Mouse (Mus musculus) telencephalon, adult 2 months (tissue): Measurements from ENCODE around the gene Cenps.

Experiments used
- DNase-seq: peaks from one replicate; pipeline ENCODE4 v3.0.0-alpha.2; 2011; ENCODE audit warnings: low read depth, low spot score

Cenps gene

DNA sequence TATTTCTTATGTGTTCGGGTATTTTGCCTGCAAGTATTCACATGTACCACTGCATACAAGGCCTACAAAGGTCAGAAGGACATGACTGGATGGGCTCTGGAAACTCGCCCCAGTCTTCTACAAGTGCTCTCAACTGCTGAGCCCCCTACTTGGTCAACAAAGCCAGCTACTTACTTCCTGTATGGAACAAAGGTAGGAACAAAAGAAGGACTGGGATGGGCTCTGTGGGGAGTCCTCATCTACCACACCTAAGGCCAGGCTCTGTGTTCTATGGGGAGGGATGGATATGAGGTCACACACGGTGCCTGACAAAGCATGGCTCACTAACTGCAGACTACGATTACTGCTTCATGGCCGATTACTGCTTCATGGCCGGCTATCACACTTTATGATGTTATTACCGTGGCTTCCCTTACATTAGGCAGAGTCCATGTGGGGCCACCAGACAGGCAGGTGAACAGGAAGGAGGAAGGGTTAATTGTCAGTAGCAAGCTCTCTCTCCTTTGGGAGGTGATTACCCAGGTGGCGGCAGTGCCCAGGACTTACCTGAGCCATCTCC is 20.1 kb upstream of the Cenps start:
- DNase-seq, result no peak

DNA sequence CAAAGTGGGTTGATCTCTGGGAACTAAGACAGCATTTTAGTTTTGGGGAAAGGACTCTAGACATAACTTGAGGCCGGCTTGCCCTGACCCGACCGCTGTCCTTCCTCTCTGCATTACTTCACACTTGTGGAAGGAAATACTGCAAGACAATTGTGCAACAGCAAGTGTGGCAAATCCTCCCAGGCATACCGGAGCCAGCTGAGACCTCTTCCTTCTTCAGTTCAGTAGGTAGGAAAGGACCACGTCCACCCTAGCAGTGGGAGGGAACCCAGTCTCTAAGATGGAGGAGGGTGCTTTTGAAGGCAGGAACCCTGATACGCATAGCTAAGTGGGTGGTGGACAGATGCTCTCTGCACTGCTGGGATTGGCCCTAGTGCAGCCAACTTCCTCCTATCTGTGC is 18.3 kb upstream of the Cenps start:
- no peak for DNase-seq

DNA sequence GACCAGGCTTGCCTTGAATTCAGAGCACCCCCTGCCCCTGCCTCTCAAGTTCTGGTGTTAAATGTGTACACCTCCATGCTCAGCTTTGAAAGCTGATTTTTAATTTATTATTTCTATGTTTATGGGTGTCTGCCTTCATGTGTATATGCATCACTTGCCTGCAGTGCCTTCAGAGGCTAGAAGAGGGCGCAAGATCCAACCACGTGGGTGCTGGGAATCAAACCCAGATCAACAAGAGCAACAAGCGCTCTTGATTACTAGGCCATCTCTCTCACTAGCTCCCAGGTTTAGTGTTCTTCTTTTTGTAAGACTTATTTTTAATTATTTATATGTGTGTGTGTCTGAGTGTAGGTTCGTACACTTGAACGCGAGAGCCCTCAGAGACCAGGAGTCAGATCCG is 17.4 kb upstream of the Cenps start:
- no peak for DNase-seq

DNA sequence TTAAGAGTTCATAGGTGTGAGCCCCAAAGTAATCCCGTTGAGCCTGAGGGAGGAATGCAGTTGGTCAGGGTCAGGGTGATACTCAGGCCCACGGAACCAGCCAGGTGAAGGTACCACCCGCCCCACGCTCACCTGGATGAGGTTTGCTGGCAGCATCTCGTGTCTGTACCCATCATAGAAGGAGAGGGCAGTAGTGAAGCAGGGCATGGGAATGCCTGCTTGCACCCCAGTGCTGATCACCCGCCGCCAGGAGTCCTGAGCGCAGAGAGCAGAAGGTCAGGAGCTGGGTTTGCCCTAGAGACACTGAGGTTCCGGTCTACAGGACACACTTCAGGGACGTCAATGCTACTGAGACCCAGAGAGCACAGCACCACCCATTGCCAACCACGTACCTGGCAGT is 13.3 kb upstream of the Cenps start:
- DNase-seq, result no peak

DNA sequence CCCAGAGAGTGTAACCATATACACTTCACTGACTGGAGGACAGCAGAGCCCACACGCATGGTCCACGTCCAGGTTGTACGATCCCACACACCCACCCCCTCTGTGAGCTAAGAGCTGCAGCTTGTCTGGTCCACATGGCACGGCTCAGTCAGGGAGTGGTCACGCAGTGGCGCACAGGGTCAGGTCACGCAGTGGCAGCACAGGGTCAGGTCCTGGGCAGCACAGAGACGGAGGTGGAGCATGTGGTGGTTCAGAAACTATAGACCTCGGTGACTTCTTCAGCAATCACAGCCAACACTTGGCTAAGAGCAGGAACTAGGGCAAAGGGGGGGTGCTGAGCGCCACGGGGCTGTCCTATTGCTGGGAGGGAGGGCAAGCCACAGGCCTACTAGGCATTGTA is 12.8 kb upstream of the Cenps start:
- DNase-seq, result no peak

DNA sequence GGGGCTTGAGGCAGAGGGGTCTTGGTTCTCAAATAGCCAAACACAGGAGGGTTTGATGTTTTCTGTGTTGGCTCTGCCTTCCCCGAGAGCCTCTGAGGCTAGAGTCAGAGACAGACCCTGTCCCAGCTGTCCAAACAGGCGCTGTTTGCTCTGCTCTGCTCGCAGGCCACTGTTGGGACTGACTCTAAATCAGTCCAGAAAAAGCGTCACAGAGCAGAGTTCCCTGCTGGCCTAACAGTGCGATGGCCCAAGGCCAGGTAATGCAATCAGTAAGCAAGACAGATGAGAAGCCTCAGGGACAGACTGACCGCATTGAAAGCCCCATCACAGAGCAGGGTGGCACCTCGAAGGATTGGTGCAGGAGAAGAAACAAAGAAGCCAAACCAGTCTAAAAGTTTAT is 12.2 kb upstream of the Cenps start:
- no peak for DNase-seq

DNA sequence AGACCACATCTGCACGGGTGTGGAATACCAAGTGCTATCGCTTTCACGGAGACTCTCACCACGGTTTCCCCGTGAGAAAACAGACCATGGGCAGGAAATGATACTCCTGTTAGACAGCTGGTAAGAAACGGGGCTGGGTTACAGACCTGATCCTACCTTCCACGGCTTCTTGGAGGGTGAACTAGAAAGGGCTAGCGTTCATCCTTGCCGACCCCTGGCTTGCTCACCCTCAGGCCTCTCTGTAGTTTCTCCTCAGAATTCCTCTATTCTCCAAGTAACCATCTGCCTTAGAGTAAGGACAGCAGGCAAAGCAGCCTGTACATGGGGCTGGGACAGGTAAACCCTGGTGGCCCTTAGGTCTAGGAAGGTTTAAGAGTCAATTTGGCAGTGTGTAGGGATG is 11.8 kb upstream of the Cenps start:
- DNase-seq, result no peak

DNA sequence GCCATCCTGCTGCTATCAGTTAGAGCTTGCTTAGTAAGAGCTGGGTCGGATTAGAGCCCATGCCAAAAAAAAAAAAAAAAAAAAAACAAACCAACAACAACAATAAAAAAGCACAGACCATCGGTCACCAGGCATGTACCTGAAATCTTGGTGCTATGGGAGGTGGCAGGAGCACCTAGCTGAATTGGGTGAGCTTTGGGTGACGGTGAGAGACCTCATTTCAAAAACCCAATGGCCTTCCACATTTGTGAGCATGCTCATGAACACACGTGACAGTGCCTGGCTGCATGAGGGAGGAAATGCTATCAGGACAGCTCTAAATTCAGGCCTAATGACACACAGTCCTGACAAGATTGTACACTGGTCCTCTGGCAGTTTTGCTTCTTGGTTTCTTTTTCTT is 10.7 kb upstream of the Cenps start:
- no peak for DNase-seq

DNA sequence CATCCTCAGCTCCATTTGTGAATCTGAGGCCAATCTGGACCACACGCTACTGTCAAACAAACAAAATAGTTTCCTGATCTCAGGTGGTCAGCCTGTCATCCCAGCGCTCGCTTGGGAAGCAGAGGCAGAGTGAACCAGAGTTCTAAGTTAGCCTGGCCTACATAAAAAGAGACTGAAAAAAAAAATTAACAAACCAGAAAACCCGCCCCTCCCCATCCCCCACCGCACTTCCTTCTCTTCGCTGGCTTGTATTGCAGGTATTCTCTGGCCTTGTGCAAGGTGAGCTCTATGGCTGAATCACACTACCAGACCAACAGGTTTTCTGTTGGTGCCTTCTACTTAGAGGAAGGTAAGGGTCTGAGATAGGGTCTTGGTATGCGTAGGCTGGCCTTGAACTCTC is 10.1 kb upstream of the Cenps start:
- DNase-seq, result no peak

DNA sequence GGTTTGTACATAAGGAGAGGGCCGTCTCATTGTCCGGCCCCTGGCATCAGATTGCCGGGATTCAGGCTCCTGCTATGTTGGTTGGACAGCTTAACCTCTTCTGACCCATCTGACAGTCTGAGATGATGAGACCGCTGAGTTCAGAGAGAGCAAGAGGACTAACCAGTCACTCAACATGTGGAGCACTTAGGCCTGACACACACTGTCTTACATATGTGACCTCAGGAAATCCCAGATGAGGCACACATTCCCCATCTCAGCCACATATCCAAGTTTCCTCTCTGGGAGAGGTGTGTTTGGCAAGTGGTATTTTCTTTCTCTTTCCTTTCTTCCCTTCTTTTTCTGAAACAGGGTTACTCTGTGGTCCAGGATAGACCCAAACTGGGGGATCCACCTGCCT is 7.7 kb upstream of the Cenps start:
- DNase-seq, result no peak

DNA sequence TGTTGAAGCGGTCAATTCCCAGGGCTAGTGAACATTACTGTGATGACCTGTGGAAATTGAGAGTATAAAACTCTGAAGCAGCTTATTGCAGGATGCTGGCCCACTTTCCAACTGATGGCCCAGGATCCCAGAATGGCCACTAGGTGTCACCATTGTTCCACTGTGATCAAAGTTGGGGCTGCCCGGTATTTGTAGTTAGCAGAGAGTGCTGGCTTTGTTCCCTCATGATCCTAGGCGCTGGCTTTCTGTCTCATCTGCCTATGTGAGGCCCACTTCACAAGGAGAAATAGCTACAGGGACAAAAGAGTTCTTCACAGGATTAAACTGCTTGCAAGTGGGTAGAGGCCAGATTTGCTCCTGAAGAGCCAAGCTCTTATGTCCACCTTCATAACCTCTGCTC is 7.0 kb upstream of the Cenps start:
- DNase-seq, result peak; percentile 53

DNA sequence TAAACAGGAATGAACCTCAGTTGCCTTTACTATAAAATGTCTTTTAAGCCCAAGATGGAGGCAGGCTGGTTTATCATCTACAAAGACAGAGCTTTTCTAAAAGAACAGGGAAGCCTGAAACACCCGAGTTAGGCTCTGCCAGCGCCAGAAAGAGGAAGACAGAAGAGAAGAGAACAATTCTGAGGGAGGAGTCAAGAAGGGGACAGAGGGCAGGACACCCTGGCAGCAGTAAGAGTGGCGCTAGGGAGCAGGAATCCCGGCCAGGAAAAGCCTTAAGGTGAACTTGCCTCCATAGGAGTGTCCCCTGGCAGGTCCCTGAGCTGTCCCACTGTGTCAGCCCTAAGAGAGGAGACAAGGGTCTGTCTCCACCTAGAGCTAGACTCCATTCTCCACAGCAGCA is 6.2 kb upstream of the Cenps start:
- no peak for DNase-seq

DNA sequence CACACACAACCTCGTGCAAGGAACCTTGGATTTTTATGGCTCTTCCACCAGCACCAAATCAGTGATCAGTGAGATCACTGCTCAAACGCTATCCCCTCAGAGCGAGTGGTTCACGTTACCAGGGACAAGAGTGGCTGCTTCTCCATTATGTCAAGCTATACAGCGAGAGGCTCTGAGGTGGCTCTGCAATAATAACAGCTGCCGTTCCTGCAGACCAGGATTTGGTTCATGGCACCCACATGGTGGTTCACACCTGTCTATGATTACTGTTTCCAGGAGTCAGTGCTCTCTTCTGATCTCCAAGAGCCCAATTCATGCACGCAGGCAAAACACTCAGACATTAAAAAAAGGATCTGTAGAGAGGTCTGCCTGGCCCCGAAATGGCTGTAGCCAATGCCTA is 1.1 kb upstream of the Cenps start:
- no peak for DNase-seq

DNA sequence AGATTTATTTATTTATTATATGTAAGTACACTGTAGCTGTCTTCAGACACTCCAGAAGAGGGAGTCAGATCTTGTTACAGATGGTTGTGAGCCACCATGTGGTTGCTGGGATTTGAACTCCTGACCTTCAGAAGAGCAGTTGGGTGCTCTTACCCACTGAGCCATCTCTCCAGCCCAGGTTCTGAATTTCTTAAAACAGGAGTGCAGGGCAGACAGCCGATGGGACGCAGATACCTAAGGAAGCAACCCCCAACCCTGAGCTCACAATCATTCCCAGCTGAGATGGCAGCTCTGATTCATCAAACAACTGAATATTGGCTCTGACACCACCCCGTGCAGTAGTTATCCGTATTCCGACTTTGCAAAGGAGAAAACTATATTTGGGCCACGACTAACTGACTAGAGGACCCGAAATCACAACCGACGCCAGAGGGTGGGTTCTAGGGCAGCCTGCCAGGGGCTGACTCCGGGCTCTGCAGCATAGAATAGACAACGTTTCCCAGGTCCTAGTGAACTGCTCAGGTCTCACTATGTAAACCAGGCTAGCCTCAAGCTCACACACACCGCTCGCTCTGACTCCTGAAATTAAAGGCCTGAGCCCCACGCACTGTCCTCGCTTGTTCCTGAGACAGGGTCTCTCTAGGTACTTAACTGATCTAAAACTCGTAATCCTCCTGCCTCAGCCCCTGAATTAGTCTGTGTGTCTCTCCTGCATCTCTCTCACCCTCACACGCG is 1.1 kb downstream of the Cenps start:
- no peak for DNase-seq

DNA sequence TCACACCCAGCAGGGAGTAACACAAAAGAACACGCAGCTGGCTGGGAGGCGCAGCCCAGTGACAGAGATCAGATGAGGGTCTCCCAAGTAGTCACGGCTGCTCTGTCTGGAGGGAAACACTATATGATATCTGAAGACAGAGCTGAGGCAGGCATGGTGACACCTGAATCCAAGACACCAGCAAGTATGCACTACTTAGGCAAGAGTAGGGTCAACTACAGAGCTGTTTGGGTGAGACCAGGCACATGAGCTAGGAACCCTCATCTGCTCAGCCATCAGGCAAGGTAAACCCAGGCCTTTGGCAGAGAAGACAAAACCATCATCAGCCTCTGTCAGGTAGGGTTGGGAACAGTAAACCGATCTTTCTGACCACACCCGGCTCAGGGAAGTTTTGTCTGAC is 4.0 kb downstream of the Cenps start:
- no peak for DNase-seq

DNA sequence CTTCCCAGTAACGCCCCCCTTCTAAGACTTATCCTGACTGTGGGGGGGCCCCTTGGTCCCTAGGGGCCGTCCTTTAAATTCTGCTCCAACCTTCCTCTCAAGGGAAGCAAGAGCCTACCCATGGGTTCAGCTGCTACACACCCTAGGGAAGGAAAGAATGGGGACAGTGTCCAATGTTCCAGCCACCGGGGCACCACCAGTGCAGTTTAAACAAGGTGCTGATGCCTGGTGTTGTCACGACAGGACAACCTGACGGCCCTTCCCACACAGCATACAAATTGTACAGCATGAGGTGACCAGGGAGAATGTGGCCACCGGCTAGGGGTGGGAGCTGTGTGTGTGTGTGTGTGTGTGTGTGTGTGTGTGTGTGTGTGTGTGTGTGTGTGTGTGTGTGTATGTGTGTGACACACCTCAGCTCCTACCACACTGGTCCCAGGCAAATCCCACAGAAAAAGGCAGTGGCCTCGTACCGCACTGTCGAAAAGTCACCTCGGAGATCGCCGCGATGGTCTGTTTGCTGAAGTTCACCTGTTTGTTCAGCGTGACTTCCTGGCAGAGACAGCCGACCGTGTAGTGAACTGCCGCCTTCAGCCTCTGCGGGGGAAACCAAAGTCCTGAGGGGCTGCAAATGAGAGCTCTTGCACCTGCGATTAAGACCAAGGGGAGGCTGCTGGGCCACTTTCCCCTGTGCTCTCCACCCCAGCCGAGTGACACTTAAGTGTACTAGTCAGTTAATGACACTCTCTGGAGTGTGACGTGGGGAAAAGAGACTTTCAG is 5.5 kb downstream of the Cenps start:
- no peak for DNase-seq

DNA sequence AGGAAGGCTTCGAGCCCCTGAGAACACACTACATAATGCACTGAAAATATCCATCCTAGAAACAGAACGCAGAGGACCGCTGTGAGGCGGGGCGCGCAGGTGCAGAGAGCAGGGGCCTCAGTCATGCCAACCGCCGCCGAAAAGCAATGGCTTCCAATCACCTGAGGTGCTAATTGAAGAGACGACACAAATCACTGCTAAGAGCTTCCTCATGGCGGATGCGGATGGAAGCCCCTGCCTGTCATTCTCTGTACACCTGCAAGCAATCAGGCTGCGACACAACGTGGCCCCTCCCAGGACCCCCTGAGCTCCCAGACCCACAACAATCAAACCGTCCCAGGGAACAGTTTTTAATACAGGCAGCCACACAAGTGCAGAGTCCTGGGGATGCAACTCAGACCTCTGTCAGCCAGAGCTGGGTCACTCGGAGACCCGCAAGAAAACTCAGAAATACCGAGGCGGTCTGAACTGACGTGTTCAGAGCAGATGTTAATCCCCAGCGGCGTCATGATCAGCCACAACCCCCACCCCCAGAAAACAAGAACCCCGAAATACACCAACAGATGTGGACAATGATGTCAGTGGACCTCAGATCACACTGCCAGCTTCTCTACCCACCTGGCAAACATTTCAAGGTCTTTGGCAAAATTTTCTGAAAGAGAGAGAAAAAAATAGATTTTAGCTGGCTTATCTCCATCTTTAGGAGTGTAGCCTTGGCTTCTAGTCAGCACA is 6.2 kb downstream of the Cenps start:
- DNase-seq, result no peak

DNA sequence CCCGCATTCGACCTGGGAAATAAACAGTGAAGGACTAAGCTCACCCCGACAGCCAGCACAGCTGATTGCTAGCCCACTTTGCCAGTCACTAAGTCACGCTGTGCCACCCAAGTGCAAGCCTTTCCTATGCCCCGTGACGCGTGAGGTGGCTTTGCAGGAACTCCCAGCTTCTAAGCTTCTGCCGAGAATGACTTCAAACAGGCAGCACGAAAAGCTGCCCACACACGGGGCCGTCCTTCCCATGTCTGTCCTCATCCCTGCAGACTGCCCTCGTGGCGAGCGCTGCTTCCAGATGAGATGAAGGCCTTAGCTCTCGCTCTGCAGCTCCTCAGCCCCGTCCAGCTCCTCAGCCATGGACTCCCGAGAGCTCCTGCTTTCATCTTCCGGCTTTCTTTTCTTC is 9.0 kb downstream of the Cenps start:
- no peak for DNase-seq

DNA sequence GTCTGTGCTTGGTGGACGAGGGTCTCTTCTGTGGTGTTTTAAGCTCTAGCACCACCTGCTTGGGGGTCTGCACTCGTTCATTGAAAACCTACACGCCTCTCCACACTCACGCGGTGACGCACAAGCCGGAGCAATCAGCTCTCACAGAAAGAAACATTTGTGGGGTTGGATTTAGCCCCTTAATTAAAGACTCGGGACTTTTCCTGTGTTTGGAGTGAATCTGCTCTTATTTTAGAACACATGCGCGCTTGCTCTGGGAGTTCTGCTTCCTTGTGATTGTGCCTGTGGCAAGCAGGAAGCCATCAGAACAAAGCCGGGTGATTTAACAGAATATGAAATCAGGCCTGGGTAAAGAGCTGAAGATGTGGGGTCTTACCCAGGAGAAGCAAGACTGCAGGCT is 10.8 kb downstream of the Cenps start, which contains the start of gene Cort:
Cort (minus strand) TSS at position 101 of the 400 bp plus-strand sequence.
- peak; percentile 39 for DNase-seq

DNA sequence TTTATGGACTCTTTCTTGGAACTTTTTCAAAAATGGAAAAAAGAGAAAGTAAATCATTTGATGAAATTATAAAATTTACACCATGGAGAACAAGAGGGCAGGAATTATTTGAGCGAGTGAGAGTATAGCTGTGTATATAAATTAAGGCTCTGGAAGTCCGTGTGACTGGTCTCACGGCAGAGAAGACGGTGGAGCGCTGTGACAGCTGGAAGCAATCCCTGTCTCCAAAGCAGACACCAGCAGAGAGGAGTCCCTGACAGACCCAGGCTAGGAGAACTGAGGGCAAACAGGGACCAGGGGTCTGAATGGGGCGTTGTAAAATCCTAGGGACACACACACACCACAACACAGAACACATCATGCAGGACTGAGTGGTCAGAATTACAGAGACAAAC is 11.3 kb downstream of the Cenps start:
- no peak for DNase-seq

DNA sequence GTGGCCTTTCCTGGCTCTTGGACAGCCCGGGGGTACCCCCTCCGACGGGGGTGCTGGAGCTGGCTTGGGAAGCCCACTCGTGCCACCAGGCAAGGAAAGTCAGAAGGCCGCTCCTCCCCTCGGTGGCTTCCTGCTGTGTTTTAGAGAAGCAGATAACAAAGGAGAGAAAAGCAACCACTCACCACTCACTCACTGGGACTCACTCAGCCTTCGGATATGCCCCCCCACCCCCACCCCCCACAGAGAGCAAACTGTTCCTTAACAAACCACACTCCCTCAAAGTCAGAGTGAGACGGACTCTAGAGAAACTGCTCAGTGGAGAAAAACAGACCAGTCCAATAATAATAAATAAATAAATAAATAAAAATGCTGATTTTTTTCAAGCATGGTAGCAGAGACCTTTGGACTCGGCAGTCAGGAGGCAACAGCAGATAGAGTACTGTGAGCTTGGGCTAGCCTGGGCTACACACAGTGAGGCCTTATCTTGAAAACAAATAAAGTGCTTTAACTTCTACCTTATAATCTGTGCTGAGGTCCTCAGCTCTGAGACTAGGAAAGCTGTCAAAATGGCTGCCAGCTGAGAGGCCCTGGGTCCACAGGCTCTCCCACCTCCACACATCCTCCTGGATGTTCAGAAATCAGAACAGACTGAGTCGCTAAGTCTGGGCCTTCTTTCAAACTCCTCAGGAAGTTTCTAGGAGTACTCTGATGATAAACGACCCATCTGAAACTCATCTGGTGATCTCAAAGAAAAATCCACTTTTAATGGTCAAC is 11.9 kb downstream of the Cenps start:
- no peak for DNase-seq

DNA sequence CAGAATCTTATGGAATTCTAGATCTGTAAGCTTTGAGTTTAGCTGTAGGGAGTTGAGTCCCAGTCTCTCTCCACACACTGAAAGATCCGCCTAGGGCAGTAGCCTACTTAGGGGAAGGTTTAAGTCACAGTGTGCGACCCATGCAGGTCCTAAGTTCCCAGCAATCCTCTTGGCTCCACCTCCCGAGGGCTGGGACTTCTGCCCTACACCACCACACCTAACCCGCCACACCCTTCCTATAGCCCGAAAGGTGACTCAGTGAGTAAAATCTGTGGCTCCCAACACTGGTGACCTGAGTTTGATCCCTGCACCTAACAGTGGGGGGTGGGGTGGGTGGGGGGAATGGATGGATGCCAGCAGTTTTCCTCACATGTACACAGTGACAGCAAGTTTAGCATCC is 14.0 kb downstream of the Cenps start:
- DNase-seq, result no peak
